Mouse (Mus musculus) hindbrain, embryonic 11.5 days (tissue): ENCODE results near the gene Cyp4b1. TPM values are rescaled to one million over a fixed set of nuclear protein-coding genes. Genes with fewer than 3 reads are reported as not detected.

ENCODE experiments used
- ATAC-seq: fragments of 200-750 bp; cut with Nextera tagmentation; 2 replicates; pipeline ENCODE4 v1.8.0; 2017; ENCODE audit warnings: mild to moderate bottlenecking, moderate TSS enrichment, moderate library complexity; ENCODE audit not compliant: low FRiP score
- DNase-seq: peaks from one replicate; pipeline ENCODE4 v3.0.0-alpha.2; 2015; ENCODE audit warnings: low spot score
- H3K27ac ChIP-seq: fragments of 300-500 bp; sonication (generic); 2 replicates; pipeline ENCODE4 v1.5.1; 2014; ENCODE audit warnings: mild to moderate bottlenecking, low read depth, low read length
- H3K27me3 ChIP-seq: fragments of 300-500 bp; sonication (generic); 2 replicates; pipeline ENCODE4 v1.6.1; 2014; ENCODE audit warnings: mild to moderate bottlenecking, low read length, moderate library complexity, mixed read lengths; ENCODE audit not compliant: control insufficient read depth, insufficient read depth
- H3K36me3 ChIP-seq: fragments of 300-500 bp; sonication (generic); 2 replicates; pipeline ENCODE4 v1.6.1; 2014; ENCODE audit warnings: mild to moderate bottlenecking, low read length, moderate library complexity, mixed read lengths; ENCODE audit not compliant: control insufficient read depth, insufficient read depth
- H3K4me1 ChIP-seq: fragments of 300-500 bp; sonication (generic); replicated peaks from 2 replicates; pipeline ENCODE4 v1.6.1; 2014; ENCODE audit warnings: low read length, mixed read lengths; ENCODE audit not compliant: control insufficient read depth, insufficient read depth
- H3K4me2 ChIP-seq: fragments of 300-500 bp; sonication (generic); replicated peaks from 2 replicates; pipeline ENCODE4 v1.6.1; 2014; ENCODE audit warnings: mild to moderate bottlenecking, low read depth, low read length
- H3K4me3 ChIP-seq: fragments of 300-500 bp; sonication (generic); 2 replicates; pipeline ENCODE4 v1.5.1; 2014; ENCODE audit warnings: low read depth, low read length
- H3K9ac ChIP-seq: fragments of 300-500 bp; sonication (generic); 2 replicates; pipeline ENCODE4 v1.6.1; 2014; ENCODE audit warnings: low read depth, low read length
- H3K9me3 ChIP-seq: fragments of 300-500 bp; sonication (generic); 2 replicates; pipeline ENCODE4 v1.6.1; 2016; ENCODE audit warnings: low read length; ENCODE audit not compliant: control insufficient read depth
- WGBS: fragments of 180-500 bp; shearing (Covaris S2); extraction: QIAGEN DNeasy Blood & Tissue Kit; methylation state at CpG from one replicate; pipeline ENCODE4 v1.1.7; 2014; 5-methylcytosine and 5-hydroxymethylcytosine counted together
- polyA plus RNA-seq: library from polyadenylated mRNA; unstranded; fragments of >200 nt; fragmentation: Nextera tagmentation; extraction: Ambion mirVana; gene quantifications from 2 replicates; pipeline ENCODE4 v1.2.1, GENCODE M21; 2014

Gene Cyp4b1
- polyA plus RNA-seq, 1 experiment from 2014 or later = not detected

DNA sequence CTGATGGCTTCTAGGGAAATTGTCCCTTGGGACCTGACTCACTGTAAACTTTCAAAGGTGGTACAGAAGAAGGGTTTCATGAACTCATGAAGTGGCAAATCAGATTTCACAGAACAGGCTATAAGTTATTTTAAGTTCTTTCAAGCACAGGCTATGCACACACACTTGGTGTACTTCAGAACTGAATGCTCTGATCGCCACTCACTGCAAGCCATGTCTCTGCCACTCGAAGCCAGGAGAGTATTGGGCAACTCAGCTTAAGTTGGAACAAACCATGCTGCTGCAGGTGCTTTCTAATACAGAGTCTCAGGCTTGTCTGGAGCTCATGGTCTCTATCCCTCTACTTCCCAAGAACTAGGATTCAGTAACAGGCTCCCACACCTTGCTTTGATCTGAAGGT lies 71.7 kb downstream of the Cyp4b1 start:
- H3K4me3 ChIP-seq = no peak overlapping the region
- no peak overlapping the region for H3K27ac ChIP-seq
- H3K27me3 ChIP-seq = no peaks in the 10 kb centered on the region
- no peak overlapping the region for H3K9ac ChIP-seq
- no peak overlapping the region for H3K4me2 ChIP-seq
- ATAC-seq (no peak), DNase-seq (no peak)
- H3K9me3 ChIP-seq = no peaks in the 10 kb centered on the region
- H3K36me3 ChIP-seq = no peaks in the 10 kb centered on the region
- H3K4me1 ChIP-seq = no peaks in the 10 kb centered on the region
- 92% methylated on average over 2 of the region's 2 CpGs for WGBS

DNA sequence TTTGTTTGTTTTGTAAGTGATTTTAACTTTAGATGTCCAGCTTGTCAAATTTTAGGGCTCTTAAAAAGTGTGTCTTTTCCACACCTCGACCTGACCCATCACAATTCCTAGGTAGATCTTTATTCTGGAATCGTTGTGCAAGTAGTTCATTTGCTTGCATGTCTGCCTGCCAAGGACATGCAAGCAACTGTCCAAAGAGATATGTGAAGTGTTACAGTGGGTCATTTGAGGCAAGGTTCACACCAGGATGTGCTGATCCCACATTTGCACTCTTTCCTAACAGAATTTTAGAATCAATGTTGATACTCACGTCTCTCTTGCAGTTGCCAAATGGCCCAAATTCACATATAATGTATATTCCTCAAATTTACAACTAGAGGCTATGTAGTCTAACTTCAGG lies 72.3 kb downstream of the Cyp4b1 start:
- no peaks in the 10 kb centered on the region for H3K36me3 ChIP-seq
- no peak overlapping the region for H3K27ac ChIP-seq
- no peak for ATAC-seq
- no peak for DNase-seq
- H3K27me3 ChIP-seq = no peaks in the 10 kb centered on the region
- no peak overlapping the region for H3K9ac ChIP-seq
- H3K4me1 ChIP-seq = no peaks in the 10 kb centered on the region
- WGBS = 85% methylated on average over 3 of the region's 3 CpGs
- H3K4me2 ChIP-seq = no peak overlapping the region
- no peak overlapping the region for H3K4me3 ChIP-seq
- H3K9me3 ChIP-seq = no peaks in the 10 kb centered on the region

Other genes with a start within 250 kb of the Cyp4b1 start
- not detected in 2 replicates for gene Cyp4a12b, start 236.1 kb downstream of the Cyp4b1 start, polyA plus RNA-seq
- gene Cyp4a30b, start 195.1 kb downstream of the Cyp4b1 start, polyA plus RNA-seq = not detected in 2 replicates
- not detected in 2 replicates for gene Cyp4a14, start 151.6 kb downstream of the Cyp4b1 start, polyA plus RNA-seq
- not detected in 2 replicates for gene Cyp4a10, start 129.5 kb downstream of the Cyp4b1 start, polyA plus RNA-seq
- not detected in 2 replicates for gene Cyp4a31, start 84.1 kb downstream of the Cyp4b1 start, polyA plus RNA-seq
- gene Cyp4a32, start 46.8 kb downstream of the Cyp4b1 start, polyA plus RNA-seq = not detected in 2 replicates
- gene Efcab14, start 90.0 kb upstream of the Cyp4b1 start, polyA plus RNA-seq = 39.9 and 45.0 TPM in 2 replicates
- gene Tex38, start 133.3 kb upstream of the Cyp4b1 start, polyA plus RNA-seq = 0.29 TPM in 1 of 2 replicates, not detected in the other
- 42.5 and 46.0 TPM in 2 replicates for gene Atpaf1, start 137.1 kb upstream of the Cyp4b1 start, polyA plus RNA-seq
- gene Mob3c, start 180.4 kb upstream of the Cyp4b1 start, polyA plus RNA-seq = 3.3 and 4.6 TPM in 2 replicates
- 15.5 and 19.3 TPM in 2 replicates for gene Mknk1, start 191.5 kb upstream of the Cyp4b1 start, polyA plus RNA-seq
- not detected in 2 replicates for gene Kncn, start 236.7 kb upstream of the Cyp4b1 start, polyA plus RNA-seq
- gene 6430628N08Rik, start 242.9 kb upstream of the Cyp4b1 start, polyA plus RNA-seq = not detected in 2 replicates